Mouse (Mus musculus): ENCODE data around the gene St6galnac3.
"Not testable (repeated sequence)": the region's sequence is repeated elsewhere in the genome, so short reads cannot be mapped to it uniquely, and the experiment has no call there.

Gene St6galnac3

DNA sequence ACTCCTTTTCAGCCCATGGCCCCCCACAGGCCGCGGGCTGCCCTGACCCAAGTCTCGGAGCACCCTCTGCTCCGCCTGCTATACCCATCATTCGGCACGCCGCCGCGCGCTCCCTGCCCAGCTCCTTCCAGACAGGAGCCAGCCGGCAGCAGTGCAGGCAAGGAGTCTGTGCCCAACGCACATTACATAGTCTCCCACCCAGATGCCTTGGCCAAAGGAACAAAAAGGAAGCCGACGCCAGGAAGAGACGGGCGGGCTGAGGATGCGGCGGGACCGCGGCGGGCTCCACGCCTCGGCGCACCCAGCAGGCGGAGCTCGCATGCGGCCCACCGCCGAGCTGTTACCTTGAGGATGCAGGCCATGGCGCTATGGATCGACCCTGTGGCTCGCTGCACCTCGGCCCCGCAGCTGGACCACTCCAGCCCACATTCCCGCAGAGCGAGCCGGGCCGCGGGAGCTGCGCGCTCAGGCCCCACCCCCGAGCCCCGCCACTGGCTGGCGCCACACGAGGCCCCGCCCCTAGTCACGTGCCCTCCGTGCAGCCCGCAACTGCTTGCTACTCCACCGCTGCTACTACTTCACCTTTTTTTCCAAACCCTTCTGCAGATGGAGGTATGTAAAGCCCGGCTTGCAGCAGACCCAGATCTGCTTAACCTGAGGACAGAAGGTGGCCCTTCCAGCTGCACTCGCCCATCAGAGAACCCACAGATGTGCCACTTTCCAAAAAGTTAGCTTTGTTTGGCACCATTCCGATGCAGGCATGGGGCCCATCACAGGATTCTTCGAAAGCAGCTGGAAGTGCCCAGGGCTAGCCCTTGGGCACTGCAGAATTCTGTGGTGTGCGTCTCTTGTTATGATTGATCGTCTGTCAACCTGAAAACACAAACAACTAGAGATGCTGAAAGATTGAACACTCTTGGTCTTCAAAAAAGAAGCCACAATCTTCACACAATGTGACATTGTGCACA is at the start of gene St6galnac3:
Gene St6galnac3 (minus strand): TSS at position 474 of the 968 bp plus-strand sequence.
- DNase-seq (ENCODE audit: low spot score in 2 of 2), result peak; percentile 87 to 93

DNA sequence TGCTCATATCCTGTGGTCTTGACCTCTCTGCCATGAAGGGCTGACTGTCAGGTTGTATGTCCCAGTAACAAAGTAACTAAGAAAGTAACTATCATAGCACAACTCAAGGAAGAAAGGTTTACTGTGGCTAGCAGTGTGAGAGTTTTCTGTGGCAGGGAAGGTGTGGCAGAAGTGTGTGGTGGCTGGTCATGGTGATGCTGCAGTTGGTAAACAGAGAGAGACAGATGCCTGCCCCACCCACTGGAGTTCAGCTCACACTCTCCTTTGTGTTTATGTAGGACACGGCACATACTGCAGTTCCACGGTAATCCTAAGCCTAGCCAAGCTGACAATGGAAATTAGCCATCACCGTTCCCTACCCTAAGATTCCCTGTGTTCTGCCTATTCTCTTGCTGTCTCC is 49.6 kb upstream of the St6galnac3 start:
- no peak for DNase-seq (ENCODE audit: low spot score in 2 of 2)

DNA sequence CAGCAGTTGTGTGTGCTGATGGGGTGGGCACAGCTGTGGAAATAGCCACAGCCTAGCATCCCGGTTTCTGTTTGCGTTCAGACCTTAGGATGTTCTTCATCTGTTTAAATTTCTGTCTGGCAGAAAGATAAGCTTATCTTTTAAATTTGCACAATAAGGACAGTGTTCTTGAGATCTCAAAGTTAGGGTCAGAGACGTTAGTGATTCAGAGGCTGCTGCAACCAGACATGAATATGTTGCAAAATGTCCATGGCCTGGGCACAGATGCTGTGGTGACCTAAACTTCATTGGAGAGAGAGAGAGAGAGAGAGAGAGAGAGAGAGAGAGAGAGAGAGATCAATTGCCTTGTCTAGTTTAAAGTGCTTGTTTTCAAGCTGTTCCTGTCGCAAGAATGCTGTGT is 46.5 kb upstream of the St6galnac3 start:
- DNase-seq (ENCODE audit: low spot score in 2 of 2), result no peak

DNA sequence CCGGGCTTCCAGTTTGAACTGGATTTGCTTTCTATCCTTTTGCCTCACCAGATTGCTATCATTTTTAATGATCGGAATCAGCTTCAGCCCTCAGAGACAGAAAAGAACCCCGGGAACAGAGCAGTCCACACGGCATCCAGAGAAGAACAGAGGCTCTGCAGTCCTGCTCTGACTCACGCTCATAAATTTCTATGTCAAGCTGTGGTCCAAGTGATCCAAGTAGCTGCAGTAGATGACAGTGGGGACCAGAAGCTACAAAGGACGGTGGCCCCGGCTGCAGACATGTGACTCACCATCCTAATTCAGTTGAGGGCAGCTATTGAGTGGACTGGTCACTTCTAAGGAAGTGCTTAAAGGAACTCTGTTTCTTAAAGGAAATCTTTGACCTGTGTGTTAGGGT is 45.6 kb upstream of the St6galnac3 start:
- no peak for DNase-seq (ENCODE audit: low spot score in 2 of 2)

DNA sequence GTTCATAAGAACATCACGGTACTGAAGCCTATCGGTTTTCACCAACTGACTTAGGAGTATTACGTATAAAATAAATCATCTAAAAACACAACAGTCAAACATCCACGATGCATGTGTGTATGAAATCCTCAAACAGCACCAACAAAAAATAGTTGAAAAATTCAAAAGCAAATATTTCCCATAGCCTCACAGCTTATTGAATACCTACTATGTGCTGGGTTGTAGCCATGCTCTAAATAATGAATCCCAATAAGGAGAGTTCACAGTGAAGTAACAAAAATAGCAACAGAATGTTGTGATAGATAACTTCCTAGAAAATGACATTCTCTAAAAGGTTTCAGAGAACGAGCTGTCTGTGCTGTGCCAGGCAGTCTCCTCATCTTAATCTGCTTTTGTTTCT is 44.2 kb upstream of the St6galnac3 start:
- no peak for DNase-seq (ENCODE audit: low spot score in 2 of 2)

DNA sequence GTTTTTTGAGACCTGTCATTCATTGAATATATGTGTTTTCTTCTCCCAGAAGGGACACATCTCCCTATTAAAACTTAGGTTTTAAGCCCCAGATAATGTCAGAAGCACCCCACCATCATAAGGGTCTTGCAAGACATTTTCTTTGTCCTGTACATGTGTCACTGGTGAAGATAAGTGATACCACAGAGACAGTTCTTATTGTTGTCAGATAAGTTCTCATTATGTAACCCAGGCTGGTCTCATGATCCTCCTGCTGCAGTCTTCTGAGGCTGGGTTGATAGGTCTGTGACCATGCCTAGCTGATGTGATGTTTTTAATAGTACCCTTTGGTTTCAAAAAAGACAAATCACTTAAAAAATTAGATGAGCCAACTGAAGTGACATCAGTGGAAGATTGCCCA is 40.2 kb upstream of the St6galnac3 start:
- no peak for DNase-seq (ENCODE audit: low spot score in 2 of 2)

DNA sequence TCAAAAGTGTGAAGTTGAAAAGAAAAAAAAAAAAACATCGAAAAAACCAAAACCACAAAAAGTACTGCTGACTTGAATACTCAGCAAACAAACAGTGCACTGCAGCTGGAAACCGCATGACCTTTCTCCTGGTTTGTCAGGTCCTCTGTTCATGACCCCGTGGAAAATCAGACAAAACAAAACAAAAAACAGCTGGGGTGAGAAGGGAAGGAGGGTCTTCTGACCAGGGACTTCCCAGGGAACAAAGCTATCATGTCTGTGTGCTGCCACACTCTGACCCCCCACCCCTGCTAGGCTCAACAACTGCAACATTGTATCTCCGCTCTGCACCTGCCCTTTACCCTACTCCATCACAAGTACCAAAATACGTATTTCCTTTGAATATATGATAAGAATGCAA is 39.8 kb upstream of the St6galnac3 start:
- no peak for DNase-seq (ENCODE audit: low spot score in 2 of 2)

DNA sequence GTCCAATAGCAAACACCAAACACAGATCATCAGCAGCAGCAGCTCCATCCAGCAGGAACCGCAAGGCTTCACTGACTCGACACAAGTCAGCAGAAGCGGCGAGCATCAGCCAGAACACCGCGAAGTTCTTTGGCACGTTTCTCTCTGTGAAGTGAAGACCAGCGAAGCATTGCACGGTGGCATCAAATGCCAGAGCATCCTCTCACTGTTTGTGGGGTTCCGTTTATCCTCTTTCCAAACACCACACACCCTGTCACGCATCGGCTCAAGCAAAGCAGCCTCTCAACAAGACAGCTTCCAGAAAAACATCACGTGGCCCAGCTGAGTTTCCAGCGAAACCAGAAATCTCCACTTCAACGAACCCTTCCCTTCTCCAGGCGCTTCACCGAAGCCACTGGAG is 36.2 kb upstream of the St6galnac3 start:
- DNase-seq (ENCODE audit: low spot score in 2 of 2), result no peak

DNA sequence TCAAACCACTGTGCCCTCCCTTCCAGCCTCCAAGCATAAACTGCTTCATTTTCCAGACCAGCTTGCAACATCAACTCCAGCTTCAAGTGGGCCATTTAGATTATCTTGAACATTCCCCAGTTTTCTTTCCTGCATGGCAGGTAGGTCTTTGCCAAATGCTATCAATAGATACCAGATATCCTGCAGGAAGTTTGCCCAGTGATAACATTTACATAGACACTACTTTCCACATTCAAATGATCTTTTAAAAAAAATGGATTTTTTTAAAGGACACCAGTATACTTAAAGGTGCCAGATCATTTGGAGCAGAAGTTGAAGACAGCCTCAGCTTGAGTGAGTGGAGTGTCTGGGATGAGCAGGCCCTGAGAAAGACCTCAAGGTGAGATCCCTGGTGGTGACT is 34.3 kb upstream of the St6galnac3 start:
- no peak for DNase-seq (ENCODE audit: low spot score in 2 of 2)

DNA sequence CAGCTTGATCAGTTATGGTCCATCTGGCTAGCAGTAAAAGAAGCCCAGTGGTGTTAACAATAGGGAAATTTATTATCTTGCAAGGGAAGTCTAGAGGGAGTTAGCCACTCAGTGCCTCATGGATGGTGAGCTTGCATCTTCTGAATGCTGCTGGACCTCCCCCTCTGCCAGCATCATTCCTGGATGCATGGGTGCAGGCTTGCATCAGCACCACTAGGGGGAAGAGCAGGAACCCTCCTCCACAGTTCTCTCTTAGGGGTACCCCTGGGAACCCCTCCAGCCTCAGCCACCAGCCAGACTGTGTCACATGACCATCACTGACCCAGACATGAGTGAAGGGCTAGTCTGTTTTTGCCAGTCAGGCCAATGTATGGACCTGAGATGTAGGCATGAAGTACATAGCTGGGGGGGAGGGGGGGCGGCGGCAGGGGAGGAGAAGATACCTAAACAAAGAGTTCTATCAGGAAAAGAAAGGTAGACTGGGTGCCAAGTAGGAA is 31.6 kb upstream of the St6galnac3 start:
- DNase-seq (ENCODE audit: low spot score in 2 of 2), result no peak

DNA sequence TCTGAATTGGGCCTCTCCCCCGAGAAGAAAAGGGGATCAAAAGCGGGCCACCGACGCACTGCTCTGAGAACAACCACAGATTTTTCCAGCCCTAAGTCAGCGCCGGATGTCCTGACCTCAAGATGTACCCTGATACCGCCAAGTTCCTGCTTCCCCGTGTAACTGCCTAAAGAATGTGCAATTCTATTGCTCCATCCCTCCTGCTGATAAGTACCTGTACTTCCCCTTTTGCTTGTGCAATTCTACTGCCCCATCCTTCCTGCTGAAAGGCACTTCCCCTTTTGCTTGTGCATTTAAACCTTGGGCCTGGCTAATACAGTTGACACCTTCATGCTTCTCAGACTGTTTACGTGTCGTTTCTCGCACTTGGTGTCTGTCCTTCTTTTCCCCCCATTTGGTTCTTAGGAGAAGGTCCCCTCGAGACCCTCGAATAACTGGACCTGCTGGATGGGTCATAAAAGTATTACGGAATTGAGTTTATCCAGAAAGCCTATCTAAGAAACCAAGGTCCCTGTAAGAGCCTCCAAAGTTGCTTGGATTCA is 30.9 kb upstream of the St6galnac3 start:
- not testable (repeated sequence) for DNase-seq (ENCODE audit: low spot score in 2 of 2)

DNA sequence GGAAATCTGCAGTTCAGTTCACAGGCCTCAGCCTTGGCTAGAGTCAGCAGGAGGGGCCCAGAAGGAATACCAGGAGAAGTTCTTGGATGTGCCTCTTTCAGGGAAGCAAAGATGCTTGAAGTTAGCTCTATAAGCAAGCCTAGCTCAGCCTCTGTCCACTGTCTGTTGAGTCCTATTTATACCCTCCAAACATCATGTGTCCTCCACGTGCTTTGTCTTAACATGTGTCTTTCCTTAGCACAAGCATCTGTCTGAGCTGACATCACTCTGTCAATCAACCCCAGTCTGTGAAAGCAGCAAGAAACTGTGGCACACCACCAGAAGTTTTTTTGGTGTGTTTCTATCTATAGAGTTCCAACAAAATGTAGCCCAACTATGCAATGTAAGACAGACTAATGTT is 26.5 kb upstream of the St6galnac3 start:
- DNase-seq (ENCODE audit: low spot score in 2 of 2), result no peak

DNA sequence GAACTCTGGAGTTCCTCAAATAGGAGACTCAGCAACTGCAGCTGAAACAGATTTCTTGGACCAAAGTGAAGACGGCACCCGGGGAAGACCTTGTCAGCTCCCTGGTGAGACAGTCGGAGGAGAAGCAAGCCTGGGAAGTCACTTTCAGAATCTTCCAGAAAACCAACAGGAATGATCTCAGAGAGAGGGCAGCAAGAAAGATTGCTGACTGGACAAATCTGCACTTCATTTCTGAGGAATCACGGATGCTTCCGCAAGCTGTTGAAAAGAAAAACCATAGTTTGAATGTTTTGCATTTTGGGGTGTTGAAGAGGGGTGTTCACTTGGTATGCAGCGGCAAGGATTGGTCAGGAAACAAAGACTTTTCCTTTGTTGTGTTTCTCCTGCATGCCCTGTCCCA is 24.4 kb upstream of the St6galnac3 start:
- no peak for DNase-seq (ENCODE audit: low spot score in 2 of 2)

DNA sequence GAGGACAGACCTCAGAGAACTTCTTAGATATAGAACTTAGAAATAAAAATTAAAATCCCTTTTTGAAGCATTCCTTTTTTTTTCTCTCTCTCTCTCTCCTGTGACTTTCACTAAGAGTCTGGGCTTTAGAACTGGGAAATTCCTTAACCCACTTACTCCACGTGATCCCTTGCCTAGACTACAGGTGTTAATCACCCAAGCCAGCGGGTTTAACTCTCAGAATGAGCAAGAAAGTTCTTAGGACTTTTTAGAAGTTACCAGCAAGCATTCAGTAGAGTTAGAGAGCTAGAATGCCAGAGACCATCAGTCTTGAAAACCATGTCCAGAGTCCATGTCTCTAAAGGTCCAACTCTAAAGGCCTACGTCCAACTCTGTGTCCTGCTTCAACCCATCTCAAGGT is 23.3 kb upstream of the St6galnac3 start:
- DNase-seq (ENCODE audit: low spot score in 2 of 2), result no peak

DNA sequence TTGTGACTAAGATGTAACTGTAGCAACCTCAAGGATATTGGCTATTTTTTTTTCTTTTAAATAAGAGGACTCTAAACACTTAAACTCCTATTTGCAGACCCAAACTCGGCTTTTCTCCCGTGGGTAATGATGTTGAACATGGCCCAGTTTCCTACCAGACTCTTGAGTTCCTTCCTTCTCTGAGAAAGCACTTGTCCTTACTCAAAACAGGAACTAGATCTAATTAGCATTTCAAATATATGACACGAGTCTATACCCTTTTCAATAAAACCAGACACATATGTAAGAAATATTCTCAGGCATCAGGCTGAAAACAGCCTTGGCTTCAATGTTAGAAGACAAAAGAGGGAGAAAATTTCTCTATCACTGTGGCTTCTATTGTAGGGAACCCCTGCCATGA is 20.1 kb upstream of the St6galnac3 start:
- DNase-seq (ENCODE audit: low spot score in 2 of 2), result no peak

DNA sequence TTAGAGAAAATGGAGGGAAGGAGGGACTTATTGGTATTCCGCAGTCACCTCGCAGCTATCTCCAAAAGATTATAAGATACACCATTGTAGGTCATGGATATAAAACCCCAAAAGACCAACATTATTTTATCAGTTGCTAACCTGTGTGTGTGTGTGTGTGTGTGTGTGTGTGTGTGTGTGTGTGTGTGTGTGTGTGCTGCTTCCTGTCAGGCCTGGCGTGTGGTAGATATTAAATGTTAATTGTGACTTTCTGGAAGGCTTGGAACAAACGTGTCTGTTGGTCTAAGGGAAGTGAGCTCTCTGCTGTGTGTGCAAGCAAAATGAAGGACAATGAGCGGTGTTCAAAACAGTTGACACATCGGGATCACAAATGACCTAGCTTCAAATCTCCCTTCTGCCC is 19.5 kb upstream of the St6galnac3 start:
- DNase-seq (ENCODE audit: low spot score in 2 of 2), result no peak

DNA sequence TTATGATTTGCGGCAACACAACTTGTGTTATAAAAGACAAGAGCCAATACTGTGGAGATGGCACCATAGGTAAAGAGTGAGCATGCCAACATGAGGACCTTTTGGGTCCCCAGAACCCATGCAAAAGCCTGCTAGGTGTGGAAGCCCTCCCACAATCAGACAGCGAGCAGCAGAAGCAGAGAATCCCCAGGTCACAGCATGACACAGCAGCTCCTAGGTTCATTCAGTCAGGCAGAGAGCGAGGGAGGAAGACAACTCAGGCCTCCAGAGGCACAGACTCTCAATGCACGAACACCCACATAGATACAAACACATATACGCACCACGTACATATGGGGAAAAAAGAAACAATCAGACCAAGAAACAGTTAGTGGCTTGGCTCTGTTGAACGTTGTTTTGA is 16.8 kb upstream of the St6galnac3 start:
- DNase-seq (ENCODE audit: low spot score in 2 of 2), result no peak

DNA sequence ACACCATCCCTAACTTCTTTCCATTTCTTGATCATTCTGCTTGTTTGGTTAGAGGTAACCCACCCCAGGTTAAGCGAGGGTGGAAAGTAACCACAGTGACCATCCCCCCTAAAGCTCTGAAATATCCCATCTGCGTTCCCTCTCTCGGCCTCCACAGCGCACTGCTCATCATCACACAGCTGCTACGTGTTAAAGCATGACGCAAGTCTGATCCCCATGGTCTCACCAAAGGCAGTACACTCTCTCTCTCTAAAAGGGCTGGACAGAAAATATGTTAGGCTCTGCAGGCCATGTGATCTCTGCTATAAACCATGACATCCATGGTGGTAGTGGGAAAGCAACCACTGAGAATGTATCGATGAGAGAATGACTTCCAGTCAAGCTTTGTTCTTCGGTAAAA is 14.4 kb upstream of the St6galnac3 start:
- DNase-seq (ENCODE audit: low spot score in 2 of 2), result no peak

DNA sequence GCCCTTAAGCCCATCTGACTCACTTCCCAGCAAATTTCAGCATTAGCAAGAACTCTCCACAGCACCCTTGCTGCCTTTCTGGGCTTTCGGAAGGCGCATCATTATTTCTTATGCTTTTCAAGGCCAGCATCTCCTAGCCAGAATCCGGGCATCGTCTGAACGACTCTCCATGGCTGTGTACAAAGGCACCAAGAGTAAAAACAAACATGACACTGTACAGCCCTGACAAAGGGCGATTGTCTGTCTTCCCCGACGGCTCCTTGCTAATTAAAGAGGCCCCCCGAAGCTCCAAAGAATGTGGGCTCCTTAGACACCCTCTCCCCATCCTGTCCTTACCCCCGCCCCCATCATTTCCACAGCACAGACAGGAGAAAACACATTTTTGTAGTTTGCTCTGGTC is 13.4 kb upstream of the St6galnac3 start:
- DNase-seq (ENCODE audit: low spot score in 2 of 2), result no peak

DNA sequence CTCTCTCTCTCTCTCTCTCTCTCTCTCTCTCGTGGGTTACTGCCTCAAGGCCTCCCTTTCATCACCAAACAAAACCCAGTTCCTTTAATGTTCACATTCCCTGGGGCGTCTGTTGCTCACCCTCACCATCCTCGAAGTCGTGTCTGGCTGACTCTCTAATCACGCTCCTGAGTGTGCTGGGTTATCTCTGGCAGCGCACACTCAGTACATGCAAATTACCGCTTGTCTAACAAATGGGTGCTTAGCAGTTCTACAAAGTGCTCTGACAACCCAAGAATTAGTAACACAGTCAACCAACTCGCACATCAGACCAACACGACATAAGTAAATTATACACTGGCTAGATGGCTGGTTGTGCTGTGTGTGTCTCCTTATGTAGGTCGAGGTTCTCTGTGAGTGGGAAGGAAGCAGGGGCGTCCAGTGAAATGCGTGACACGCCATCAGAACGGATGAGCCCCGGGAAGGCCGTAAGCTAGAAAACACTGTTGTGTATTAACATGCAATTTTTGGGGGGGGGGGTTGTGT is 11.8 kb upstream of the St6galnac3 start:
- no peak for DNase-seq (ENCODE audit: low spot score in 2 of 2)

DNA sequence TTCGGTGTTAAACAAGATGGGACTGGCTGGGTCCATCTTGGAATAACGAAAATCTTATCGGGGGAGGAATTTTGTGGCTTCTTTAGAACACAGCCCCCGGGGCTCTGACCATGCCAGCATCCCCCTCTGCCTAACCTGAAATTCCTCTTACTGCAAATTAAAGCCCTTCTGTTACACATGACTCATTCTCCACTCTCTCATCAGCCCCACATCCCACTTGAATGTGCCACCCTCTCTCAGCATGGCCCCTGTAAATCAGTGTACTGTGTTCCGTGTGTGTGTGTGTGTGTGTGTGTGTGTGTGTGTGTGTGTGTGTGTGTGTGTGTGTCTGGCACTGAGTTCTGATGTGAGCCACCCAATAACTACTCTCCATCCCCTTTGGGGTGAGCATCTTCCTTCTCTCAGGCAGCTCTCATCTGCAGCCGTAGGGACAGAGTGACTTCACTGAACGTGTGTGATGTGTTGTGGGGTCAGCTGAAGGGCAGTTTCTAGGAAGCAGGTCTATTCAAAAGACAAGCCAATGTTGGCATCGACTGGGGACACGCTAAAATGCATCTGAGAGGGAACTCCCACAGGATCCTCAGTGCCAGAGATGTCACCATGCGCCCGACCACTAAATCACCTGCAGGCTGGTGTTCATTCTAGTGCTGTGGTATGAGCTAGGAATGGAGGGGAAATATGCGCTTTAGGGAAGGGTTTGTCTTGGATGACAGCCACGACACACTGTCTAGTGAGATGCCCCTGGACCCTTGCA is 11.0 kb upstream of the St6galnac3 start:
- no peak for DNase-seq (ENCODE audit: low spot score in 2 of 2)

DNA sequence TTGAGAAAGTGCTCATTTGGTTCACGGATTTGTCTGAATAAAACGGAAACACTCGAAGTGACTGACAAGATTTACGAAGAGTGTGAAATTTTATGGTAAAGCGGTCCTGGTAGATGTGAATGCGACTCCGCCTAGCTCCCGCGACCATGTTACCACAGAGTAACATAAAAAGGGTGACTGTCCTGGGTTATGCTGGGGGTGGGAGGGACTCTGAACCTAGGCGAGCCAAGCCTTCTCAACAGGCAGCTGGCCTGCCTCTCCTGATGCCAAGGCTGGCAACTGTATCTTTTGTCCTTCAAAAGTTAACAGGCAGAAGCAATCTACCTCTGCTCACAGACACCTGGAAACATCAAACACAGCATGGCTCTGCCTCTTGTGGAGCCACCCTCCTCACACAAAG is 9.8 kb upstream of the St6galnac3 start:
- no peak for DNase-seq (ENCODE audit: low spot score in 2 of 2)
